Mouse (Mus musculus) mouse embryonic stem cell (cell line): ENCODE data around the gene Adam12.

ENCODE experiments used
- in situ Hi-C, 2 experiments: fragments of 300-500 bp; cut with MboI; formaldehyde crosslinking; loops; 1 replicate in 1 of 2; 3 replicates in 1 of 2; pipeline ENCODE4 v1.14.3; 2019 to 2020; ENCODE audit warnings: low sequenced_read_pairs in 2 of 2, low pct_unique_long_range_greater_than_20kb in 1 of 2, mixed read lengths in 1 of 2; ENCODE audit not compliant: unreplicated experiment in 1 of 2

The Adam12 gene

GRCm38 (mm10) chr7:134110116-134110515 is 121.8 kb downstream of the Adam12 start:
- in situ Hi-C loops = no loop called here

DNA sequence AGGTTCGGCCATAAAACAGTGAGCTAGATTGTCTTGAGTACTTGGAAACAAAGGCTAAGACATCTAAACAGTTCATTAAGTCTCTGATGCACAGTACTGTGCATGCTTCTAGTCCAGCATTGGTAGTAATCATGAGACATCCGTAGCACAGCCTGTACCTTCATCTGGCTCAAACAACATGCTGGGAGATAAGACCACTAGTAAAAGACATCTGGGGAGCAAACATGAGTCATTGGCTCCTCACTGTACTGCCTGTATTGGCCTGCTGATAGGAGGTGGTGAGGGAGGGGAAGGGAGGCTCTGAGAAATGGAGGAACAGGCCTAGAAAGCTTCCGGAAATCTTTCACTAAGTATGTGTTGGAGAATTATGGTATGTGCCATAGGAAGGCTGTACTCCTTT is 124.1 kb downstream of the Adam12 start:
- in situ Hi-C loops = no loop called here

GRCm38 (mm10) chr7:134099010-134099409 is 132.9 kb downstream of the Adam12 start:
- in situ Hi-C loops = no loop called here

DNA sequence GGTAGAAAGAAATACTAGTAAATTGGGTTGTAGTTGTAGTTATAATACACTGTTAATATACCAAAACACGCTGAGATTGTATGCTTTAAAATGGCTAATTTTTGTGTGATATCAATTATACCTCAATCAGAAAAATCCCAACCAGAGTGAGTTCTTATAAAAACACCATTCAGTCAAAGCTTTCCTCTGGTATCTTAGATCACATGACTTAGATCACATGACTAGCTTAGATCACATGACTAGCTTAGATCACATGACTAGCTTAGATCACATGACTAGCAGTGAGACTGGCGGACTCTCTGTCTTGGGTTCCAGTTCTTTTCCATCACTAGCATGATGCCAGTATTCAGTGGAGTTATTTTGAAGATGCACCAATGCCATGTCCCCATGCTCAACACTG is 134.1 kb downstream of the Adam12 start:
- in situ Hi-C loops = no loop called here

GRCm38 (mm10) chr7:134093871-134094270 is 138.1 kb downstream of the Adam12 start:
- in situ Hi-C loops = no loop called here

GRCm38 (mm10) chr7:134090764-134091163 is 141.2 kb downstream of the Adam12 start:
- in situ Hi-C loops = no loop called here

DNA sequence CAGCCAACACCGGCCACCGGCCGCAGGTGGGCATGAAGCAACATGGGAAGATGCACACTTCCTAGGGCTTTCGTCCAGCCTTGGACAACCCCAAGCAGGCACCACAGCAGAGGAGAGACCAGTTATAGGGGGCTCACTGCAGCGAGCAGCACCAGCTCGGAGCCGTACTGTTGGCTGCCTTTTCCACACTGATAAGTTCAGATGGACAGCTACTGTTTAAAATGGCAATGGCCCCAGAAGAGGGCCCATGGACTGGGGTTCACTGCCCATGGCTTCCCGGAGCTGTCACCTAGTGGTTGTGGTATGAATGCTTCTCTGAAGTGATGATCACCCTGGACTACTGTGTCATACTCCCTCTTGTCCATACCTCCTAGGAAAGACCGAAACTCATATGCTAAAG is 141.7 kb downstream of the Adam12 start:
- in situ Hi-C loops = no loop called here

- in situ Hi-C loops = no loop called here
These were observed 143.2 kb downstream of the Adam12 start for GRCm38 (mm10) chr7:134088548-134089347.

DNA sequence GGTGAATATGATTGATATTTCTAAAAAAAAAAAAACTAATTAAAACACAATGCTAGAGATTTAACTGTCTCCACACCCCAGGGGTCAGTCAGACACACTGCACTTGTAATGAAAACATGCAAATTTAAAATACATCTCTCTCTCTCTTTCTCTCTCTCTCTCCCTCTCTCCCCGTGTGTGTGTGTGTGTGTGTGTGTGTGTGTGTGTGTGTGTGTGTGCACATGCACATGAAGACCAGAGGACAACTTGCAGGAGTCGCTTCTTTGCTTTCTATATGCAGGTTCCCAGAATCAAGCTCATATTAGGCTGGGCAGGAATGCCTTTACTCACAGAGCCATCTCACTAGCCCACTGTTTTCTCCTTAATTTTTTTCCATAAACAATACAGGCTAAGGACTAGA is 146.6 kb downstream of the Adam12 start:
- in situ Hi-C loops = no loop called here

DNA sequence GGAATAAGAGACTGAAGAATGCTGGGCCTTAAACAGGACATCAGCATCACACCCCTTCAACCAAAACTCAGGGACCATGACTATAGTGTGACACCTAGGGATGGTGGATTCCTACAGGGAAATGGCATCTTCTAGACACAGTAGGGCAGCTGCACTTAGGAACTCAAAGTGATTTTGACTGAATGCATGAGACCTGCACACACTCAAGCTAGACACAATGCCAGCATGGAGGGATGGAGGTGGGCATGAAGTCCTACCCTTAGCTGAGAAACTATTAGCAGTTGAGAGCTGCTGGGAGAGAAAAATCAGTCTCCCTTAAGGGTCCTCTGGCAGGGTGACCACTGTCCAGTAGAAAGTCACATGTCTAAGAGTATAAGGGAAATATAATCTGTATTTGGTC is 147.0 kb downstream of the Adam12 start:
- in situ Hi-C loops = no loop called here

- in situ Hi-C loops = no loop called here
These were observed 150.5 kb downstream of the Adam12 start for GRCm38 (mm10) chr7:134081307-134082072.

GRCm38 (mm10) chr7:134079980-134080725 is 151.8 kb downstream of the Adam12 start:
- in situ Hi-C loops = no loop called here

GRCm38 (mm10) chr7:134077684-134078083 is 154.3 kb downstream of the Adam12 start:
- in situ Hi-C loops = no loop called here

- in situ Hi-C loops = no loop called here
These were observed 158.9 kb downstream of the Adam12 start for GRCm38 (mm10) chr7:134073011-134073410.

DNA sequence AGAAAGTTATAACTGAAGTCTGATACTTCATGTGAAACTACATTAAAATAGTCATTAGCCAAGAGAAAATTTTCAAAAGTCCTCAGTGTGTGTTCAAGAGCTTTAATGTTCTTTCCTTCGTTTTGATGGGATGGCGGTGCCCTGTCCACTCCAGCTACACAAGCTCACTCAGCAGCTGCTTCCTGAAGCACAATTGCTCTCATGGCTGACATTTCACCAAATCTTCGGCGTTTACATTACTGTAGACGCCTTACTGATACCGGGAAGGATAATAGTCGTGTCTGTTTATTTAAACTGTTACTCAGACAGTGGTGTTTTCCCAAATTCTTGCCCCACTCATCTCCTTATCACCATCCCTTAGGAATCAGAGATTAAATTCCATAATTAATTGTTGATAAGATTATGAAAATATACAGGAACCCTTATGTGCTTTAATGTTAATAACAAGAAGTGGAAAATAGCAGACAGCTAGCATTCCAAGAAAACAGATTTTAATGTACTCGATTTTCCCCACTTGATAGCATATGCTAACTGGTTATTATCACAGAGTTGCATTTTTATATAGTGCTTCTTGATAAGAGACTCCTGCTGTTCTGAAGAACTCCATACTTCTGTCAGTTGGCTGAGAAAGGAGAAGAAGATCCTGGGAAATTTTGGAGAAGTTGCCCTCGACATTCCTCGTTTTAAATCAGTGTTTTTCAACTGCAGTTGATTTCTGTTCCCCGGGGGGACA is 160.6 kb downstream of the Adam12 start:
- in situ Hi-C loops = no loop called here

GRCm38 (mm10) chr7:134062629-134063028 is 169.3 kb downstream of the Adam12 start:
- in situ Hi-C loops = no loop called here

DNA sequence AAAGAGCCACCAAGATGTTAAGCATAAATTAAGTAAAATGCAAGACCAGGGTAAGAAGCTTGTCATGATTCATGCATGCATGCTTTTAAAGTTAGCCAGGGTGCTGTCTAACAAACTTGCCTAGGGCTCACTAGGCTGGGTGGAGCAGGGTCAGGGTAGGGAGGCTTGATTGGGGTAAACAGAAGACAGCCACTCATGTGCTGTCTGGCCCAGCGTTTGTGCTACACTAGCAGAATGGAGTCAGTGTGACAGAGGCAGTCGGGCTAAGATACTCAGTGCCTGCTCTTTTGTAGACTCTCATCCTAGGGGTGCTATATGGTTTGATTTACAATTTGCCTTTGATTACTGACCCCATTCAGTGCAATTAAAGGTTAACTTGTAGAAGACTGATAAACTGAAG is 179.5 kb downstream of the Adam12 start:
- in situ Hi-C loops = no loop called here

GRCm38 (mm10) chr7:134050371-134050770 is 181.6 kb downstream of the Adam12 start:
- in situ Hi-C loops = no loop called here

- in situ Hi-C loops = no loop called here
These were observed 185.6 kb downstream of the Adam12 start for GRCm38 (mm10) chr7:134046376-134046775.
